Mouse (Mus musculus): ENCODE results near the gene Gm3739. TPM values are rescaled to one million over a fixed set of nuclear protein-coding genes. Genes with fewer than 3 reads are reported as not detected.
"Not testable (repeated sequence)": the region's sequence is repeated elsewhere in the genome, so short reads cannot be mapped to it uniquely, and the experiment has no call there.

The Gm3739 gene
- under 1 TPM; 0.66 to 0.98 (median 0.78) TPM for total RNA-seq (2022)

- DNase-seq (ENCODE audit: low spot score in 2 of 2), result peak; percentile 2 to 3
Observed at GRCm38 (mm10) chr14:7314661-7315060, at the start of gene Gm3739. Gm3739 (minus strand) TSS chr14:7315049.

- not testable (repeated sequence) for DNase-seq (ENCODE audit: low spot score in 2 of 2)
Observed at GRCm38 (mm10) chr14:7332295-7332694, 17.4 kb upstream of the Gm3739 start, which contains the start of gene Gm5797. Gm5797 (minus strand) TSS chr14:7332395.

- peak; percentile 0 to 3 for DNase-seq (ENCODE audit: low spot score in 2 of 2)
Observed at GRCm38 (mm10) chr14:7315093-7315492, 244 bp upstream of the Gm3739 start.

- DNase-seq (ENCODE audit: low spot score in 2 of 2), result not testable (repeated sequence)
Observed at GRCm38 (mm10) chr14:7264614-7265013, 50.2 kb downstream of the Gm3739 start, which contains the start of gene Gm3727. Gm3727 (minus strand) TSS chr14:7264714.

Other genes starting within 250 kb of the Gm3739 start
- 1 to 10 TPM; 1.5 to 3.6 (median 2.7) TPM for gene Gm3696, start 214.4 kb downstream of the Gm3739 start, total RNA-seq (2022)
- not detected for gene Gm6676, start 189.6 kb downstream of the Gm3739 start, total RNA-seq (2022)
- 1 to 10 TPM; 1.2 to 2.0 (median 1.6) TPM for gene Gm3512, start 140.5 kb downstream of the Gm3739 start, total RNA-seq (2022)
- not detected for gene Gm16434, start 120.5 kb downstream of the Gm3739 start, total RNA-seq (2022)
- gene Gm3727, start 50.3 kb downstream of the Gm3739 start, total RNA-seq (2022), result not detected
- gene Gm5797, start 17.3 kb upstream of the Gm3739 start, total RNA-seq (2022), result not detected
- gene Gm8374, start 50.1 kb upstream of the Gm3739 start, total RNA-seq (2022), result not detected
- not detected for gene Gm3755, start 135.9 kb upstream of the Gm3739 start, total RNA-seq (2022)
- gene Gm3752, start 168.7 kb upstream of the Gm3739 start, total RNA-seq (2022), result 1 to 10 TPM in 1 of 4 experiments, not detected in 3; 1.1 TPM

Measured in left cerebral cortex, adult 8-10 months (tissue).